Mouse (Mus musculus) retina, adult 2 months (tissue): ENCODE measurements around the gene Cpm.

Source experiments
- DNase-seq: peaks from one replicate; pipeline ENCODE4 v3.0.0-alpha.2; 2012; ENCODE audit warnings: low read depth, low spot score

Gene Cpm

DNA sequence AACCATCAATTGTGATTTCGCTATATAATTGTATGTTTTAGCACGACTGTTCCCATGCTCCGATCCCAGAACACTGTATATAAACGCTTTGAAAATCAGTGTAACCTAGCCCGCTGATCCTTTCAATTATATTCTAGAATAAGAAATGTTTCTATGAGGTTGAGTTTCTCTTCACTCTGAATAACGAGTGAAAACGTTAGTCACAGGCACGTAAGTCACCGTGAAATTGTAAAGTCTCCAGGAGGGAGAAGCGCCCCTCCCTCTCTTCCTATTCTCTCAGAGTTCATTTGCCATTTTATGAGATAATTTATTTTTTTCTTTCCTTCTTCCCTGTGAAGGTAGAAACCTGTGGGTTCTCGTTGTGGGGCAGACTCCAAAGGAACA is 30.1 kb downstream of the Cpm start:
- DNase-seq = no peak

DNA sequence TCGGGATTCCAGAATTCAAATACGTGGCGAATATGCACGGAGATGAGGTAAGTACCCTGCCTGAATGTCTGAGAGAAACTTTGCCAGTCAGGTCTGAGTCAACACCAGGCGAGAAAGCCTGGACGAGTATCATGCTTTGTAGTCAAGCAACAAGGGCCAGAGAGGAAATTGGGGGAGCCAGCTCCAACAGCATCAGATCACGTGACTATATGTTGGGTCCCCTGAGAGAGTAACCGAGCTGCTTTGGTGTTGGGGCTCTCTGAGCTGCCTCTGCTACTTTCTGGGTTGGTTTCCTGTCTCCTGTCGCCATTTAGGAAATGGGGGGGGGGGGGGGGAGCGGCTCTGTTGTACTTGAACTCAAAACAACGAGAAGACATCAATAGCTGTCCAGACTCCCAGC is 30.5 kb downstream of the Cpm start:
- no peak for DNase-seq

DNA sequence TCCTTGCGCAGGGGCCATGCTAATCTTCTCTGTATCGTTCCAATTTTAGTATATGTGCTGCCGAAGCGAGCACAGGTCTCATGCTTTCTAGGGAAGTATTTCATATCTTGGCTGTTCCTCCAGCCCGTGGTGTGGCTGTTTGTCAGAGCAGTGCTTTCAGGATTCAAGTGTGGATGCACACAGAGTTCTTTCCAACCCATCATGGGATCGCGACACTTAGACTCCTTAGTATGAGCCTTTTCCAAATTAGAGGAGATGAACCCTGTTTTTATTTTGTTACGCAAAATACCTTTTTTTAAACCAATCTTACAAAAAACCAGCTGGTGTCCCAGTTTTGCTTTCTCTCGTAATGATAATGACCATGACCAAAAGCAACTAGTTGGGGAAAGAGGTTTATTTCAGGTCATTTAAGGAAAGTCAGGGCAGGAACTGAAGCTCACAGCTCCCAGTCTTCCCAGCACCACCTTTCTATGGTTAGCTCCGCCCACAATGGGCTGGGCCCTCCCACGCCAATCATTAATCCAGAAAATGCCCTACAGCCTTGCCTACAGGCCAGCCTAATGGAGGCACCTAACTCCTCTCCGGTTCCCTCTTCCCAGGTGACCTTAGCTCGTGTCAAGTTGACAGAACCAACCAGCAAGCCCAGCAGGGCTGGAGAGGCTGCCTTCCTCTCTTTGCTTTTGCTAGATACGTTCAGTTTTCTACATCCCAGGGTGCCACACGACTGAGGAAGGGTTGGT is 33.2 kb downstream of the Cpm start:
- no peak for DNase-seq

DNA sequence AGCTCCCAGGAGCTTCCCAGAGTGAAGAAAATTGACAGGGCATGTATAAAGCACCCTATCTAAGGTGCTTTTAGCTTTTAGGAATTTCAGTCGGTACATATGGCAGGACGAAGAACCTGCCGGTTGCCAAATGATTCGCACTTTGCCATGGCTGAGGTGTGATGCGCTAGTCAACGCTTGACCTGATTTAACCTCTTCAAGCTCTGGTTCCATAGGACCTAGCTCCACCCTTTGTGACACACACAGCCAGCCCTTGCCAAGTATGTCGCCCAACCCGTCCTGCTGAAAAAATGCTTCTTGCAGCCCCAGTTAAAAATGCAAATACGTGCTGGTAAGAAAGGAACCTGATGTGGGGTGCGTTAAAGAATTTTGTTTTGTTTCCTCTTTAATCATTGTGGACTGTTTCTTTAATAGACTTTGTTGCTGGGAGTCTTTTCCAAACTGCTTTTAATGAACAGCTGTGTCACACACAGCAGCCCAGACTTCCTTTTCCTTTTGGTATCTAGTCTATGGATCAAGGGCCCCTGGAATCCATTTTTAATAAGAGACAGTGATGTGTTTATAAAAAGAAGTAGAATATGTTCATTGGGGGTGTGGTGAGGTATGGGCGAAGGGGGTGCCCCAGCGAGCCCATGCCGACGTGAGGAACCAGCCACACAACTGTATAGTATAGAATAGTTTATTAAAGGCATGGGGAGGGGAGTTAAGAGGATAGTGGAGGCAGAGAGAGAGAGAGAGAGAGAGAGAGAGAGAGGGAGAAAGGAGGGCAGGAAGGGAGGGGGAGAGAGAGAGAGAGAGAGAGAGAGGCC is 34.0 kb downstream of the Cpm start:
- DNase-seq = no peak

DNA sequence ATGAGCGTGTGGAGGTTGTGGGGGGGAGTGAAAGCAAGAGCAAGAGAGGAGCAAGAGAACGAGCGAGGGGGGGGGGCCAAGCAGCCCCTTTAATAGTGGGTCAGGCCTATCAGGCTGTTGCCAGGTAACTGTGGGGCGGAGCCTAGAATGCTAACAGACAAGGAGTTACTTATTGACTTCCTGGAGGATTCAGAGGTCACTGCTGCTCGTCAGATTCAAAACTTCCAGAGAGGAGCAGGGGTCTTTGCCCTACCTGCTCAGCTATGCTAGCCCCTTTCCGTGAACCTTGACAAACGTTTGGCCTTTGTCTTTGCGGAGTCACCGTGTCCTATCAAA is 34.5 kb downstream of the Cpm start:
- no peak for DNase-seq

DNA sequence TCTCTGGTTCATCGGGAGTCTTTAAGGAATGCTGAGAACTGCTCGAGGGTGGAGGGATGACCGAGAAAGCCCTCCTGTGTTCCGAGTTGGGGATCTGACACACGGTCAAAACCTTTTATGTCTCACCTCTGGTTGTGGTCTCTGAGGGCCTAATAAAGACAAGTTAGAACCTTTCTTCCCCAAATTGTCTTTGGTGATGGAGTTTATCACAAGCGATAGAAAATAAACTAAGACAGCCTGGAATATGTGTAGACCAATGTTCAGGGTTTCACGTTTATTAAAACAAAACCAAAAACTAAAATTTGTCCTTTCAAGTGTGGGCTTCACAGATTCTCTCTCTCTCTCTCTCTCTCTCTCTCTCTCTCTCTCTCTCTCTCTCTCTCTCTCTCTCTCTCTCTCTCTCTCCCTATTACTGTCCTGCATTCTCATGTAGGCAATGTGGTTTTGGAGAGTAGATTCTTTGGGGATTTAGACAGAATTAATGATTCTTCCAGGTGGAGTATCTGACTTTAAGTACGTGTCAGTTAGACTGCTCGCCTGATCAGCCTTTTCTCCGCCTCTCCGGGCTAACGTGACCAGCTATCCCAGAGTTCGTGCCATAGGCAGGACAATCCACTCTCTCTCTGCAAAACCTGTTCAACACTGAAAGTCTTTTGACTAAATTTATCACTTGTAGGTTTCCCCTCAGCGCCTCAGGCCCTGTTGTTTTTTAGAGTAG is 35.1 kb downstream of the Cpm start:
- DNase-seq = no peak

DNA sequence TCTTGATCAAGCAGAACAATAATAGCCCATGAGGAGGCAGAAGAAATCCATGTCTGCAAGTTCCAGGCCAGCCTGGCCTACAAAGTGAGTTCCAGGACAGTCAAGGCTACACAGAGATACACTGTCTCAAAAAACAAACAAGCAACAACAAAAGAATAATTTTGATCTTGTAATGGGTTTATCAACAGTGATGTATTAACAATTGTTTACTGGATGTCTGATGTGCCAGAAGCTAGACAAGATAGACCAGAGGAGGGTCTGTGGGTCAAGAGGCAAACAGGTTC is 35.6 kb downstream of the Cpm start:
- DNase-seq = no peak

DNA sequence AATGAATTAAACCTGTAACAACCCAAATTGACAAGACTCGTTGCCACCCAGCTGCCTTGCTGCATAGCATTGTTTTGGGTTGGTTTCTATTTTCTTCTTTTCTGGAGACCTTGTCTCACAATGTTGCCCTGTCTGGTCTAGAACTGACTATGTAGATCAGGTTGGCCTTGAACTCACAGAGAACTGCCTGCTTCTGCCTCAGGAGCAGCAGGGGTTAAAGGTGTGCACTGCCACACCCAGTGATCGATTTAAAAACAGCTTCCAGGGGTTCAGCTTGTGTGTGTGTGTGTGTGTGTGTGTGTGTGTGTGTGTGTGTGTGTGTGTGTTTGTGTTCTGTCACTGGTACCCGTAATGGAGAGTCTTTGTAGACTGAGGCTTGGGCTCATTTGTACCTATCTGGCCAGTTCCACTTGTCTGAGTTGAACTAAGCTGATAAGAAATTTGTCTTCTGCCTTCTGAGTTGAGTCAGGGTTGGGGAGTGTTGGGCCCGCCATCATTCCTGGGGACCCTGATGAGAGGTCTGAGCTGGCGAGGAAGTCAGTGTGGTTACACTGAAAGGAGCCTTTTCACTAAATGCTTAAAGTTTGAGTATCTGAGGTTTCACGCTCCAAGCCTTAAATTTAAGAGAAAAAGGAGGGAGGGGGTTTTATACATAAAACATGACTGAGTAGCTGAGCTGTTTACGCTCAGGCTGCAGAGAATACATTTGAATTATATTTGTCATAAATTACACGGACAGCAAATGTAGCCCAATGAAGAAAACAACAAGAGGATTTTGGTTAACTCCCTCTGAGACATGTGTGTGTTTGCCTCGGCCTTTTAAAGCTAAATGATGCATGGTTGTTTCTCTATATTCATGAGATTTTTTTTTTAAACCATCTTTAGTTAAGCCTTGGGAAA is 36.3 kb downstream of the Cpm start:
- no peak for DNase-seq

DNA sequence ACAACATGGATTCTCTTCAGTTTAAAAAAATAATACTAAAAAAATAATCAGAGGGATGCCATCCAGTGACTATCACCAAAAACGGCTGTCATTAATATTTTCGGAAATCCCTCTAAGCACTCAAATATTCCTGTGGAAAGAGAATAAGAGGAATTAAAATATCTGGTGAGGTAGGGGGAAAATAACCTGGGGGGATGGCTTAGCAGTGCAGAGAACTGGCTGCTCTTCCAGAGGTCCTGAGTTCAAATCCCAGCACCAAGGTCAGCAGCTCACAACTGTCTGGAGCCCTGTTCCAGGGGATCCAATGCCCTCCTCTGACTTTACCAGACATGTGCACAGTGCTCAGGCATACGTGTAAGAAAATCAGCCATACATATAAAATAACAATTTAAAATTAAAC is 37.1 kb downstream of the Cpm start:
- DNase-seq = no peak

DNA sequence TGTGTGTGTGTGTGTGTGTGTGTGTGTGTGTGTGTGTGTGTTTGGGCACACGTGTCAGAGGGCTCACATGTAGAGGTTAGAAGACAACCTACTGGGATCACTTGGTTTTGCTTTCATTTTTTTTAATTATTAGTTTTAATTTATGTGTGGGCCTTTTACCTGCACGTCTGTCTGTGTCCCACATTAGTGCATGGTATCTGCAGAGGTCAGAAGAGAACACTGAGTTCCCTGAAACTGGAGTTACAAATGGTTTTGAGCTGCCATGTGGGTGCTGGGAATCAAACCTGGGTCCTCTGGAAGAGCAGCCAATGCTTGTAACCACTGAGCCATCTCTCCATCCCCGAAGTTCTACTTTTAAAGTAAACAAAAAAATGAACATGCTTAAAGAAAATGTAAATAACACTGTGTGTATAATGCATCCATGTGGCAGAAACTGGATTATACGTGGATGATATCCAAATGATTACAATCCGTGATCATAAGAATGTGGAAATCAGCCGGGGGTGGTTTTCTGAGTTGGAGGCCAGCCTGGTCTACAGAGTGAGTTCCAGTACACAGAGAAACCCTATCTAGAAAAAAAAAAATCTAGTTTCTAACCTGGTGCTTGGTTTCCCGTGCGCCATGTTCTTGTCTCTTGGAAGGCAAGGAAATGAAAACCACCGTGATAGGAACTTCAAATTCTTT is 37.8 kb downstream of the Cpm start:
- DNase-seq = no peak

DNA sequence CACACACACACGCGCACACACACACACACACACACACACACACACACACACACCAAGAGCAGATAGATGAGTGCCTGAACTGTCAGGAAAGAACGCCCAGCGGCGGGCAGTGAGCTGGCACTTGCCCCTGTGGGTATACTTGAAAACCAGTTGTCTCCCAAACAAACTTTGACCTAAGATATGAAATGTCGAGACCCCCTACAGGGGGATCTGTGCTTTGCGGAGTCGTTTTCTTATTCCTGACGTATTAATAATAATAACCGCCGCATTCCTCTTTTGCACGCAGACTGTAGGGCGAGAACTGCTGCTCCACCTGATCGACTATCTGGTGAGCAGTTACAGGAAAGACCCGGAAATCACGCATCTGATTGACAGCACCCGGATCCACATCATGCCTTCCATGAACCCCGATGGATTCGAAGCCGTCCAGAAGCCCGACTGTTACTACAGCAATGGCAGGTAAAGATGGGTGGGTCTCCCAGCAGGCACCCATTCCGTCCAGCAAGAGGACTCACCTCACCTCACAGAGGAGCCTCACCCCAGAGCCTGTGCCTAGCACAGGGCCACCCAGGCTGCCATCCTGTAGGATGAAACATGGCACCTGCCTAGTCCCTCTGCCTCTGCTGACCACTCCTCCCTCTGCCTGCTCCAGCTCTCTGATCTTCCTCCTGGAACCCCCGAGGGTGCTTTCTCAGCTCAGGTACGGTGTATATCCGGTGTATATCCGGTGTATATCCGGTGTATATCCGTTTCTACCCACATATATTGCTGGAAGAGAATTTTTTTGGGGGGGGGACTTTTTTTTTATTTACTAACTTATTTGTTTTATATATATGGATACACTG is 38.6 kb downstream of the Cpm start:
- no peak for DNase-seq

DNA sequence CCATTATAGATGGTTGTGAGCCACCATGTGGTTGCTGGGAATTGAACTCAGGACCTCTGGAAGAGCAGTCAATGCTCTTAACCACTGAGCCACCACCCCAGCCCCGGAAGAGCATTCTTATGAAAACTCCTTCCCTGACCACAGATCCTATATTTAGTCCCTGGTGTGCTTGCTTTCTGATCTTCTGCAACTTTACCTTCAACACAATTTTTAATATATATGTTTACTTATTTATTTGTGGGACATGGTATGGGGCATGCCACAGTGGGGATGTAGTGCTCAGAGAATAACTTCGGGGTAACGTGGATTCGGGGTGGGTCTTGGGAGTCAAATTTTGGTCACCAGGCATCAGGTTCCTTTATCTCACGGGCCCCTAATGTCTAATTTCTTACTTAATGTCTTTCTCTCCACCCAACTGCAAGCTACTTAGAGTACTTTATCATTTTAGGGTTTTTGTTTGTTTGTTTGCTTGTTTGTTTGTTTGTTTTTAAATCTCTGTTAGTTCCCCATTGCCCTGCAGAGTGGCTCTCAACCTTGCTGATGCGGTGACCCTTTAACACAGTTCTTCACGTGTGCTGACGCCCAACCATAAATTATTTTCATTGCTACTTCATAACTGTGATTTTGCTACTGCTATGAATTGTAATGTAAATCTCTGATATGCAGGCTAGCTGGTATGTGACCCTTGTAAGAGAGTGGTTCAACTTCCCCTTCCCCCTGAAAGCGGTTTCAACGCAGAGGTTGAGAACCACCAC is 39.4 kb downstream of the Cpm start:
- DNase-seq = no peak

DNA sequence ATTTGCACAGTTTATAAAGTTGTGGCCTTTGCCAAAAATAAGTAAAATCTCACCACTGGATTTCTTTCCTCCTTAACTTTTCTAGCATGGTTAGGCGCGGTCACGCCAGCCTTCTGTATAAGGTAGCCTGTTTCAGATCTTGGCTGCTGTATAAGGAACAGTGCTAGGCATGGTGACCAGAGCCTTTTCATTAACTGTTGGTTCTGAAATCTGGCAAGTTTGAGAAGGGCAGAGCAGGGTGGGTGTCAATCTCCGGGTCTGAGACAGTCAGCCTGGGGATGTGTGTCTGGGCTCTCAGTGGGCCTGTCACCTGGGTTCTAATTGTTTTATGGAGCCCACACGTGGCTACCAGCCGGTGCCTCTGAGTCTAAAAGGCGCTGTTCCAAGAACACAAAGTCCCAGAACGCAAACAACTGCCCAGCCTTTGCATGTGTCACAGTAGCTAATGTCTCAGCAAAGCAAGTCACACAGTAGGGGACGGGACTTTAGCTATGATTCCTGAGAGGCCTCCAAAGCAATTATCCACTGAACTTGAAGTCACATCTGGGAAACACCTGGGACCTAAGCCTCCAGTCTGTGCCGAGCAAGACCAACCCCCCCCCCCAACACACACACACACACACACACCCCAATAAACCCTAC is 40.3 kb downstream of the Cpm start:
- no peak for DNase-seq

DNA sequence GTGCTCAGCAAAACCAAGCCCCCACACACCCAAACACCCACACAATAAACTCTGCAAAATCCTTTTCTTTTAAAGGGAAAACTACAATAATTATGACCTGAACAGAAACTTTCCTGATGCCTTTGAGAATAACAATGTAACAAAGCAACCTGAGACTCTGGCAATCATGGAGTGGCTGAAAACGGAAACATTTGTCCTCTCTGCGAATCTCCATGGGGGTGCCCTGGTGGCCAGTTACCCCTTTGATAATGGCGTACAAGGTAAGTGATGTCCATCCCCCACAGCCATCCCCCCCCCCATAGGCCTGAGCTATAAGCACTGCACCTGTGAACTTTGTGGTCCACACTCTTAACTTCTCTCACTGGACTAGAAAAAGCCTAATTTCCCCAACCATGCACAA is 40.8 kb downstream of the Cpm start:
- DNase-seq = no peak

DNA sequence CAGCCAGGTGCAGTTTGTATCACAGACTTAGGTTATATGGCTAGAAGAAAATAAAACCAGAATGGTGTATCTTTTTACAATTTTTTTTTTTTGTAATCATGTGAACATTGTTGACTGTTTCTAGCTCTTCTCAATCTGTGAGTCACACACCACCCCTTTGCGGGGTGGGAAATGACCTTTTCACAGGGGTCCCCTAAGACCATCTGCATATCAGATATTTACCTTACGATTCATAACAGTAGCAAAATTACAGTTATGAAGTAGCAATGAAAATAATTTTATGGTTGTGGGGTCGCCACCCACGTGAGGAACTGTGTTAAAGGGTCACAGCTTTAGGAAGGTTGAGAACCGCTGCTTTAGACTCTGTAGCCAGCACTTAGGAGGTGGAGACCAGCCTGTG is 41.5 kb downstream of the Cpm start:
- DNase-seq = no peak

DNA sequence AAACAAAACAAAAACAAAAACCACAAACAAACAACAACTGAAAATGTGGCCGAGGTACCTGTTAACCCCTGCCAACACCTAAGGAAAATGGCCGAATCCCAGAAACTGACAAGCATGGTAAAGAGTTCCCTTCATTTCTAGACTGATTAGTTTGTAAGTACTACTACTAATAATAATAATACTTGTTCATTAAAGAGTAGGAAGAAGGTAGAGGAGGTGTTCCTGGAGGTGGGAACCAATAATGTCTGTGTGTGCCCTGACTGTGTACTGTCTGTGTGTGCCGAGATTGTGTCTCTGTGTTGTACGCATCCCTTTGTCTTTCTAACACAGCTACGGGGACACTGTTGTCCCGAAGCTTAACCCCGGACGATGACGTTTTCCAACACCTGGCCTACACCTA is 42.0 kb downstream of the Cpm start:
- DNase-seq = no peak

DNA sequence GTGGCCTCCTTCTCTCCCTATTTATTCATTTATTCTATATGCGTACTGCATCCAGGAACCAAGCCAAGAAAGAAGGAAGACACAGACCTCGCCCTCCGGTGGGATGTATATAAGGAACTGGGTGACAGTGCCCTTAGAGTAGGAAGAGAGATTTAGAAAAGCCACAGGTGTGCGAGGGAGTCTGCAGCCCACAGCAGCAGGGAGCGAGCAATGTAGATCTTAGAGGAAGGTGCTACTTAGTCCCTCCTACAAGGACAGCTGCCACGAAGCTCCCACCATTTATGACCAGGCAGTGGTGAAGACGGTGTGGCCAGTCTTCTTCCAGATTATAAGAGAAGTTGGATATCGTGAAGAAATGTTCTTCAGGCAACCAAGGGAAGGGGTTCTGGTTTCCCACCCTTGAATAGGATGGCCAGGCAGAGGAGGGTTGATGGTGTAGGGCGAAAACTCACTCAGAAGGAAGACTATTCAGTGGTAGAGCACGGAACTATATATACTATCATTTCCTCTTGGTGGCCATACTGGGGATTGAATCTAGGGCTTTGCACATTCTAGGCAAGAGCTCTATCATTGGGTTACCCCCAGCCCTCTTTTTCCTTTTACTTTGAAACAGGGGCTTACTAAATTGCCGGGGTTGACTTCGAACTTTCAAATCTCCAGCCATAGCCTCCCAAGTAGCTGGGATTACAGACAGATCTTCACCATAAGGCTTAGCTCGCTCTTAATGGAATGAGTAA is 42.8 kb downstream of the Cpm start:
- no peak for DNase-seq

DNA sequence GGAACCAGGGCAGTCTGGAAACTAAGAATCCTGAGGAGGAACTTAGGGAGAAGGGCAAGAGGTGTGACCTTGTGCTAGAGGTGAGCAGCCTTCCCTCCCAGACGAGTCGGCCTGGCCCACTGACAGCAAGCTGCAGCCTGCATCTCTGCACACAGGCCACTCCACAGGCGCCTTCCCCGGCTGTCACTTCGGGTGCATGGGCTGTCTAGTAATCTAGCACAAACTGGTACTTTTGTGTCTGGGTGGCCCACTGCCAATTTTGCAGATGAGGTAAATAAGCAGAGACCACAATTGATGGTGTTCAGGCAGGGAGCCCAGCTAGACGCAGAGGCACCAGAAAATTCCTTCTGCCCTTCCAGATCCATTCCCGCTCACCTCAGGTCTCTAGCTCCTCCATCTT is 43.4 kb downstream of the Cpm start:
- DNase-seq = no peak

DNA sequence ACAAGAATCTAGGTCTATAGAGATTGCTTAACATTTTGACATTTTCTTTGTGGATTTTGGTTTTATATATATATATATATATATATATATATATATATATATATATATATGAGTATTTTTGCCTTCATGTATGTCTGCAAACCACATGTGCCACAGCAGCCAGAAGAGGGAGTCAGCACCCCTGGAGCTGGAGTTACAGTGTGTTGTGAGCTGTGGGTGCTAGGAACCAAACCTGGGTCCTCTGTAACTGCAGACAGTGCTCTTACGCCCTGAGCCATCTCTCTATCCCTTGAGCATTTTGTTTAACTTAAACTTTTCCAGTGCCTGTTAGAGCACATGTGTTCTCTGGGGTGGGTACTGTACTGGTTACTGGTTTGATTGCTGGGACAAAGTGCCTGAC is 44.6 kb downstream of the Cpm start:
- DNase-seq = no peak
